Mouse (Mus musculus) cerebellum, adult 2 months (tissue): ENCODE results near the gene Pagr1b. TPM values are rescaled to one million over a fixed set of nuclear protein-coding genes. Genes with fewer than 3 reads are reported as not detected.

Experiments
- DNase-seq, 2 experiments: peaks; one replicate each; pipeline ENCODE4 v3.0.0; 2021
- H3K27ac ChIP-seq: fragments of 200-500 bp; 2 replicates; pipeline ENCODE4 v1.5.1; 2012; ENCODE audit warnings: low read length, control low read depth, inconsistent platforms; ENCODE audit not compliant: insufficient read depth
- H3K27me3 ChIP-seq: fragments of 200-500 bp; 2 replicates; pipeline ENCODE4 v1.6.1; 2012; ENCODE audit warnings: inconsistent platforms, mild to moderate bottlenecking, low read length, moderate library complexity; ENCODE audit not compliant: control insufficient read depth, insufficient read depth
- H3K4me1 ChIP-seq: fragments of 200-500 bp; 2 replicates; pipeline ENCODE4 v1.6.1; 2011; ENCODE audit warnings: low read length; ENCODE audit not compliant: control insufficient read depth, insufficient read depth
- H3K4me3 ChIP-seq: fragments of 200-500 bp; replicated peaks from 2 replicates; pipeline ENCODE3; 2011; ENCODE audit warnings: mild to moderate bottlenecking, low read depth, low read length, control low read depth; ENCODE audit not compliant: insufficient read depth
- CTCF ChIP-seq: fragments of 200-500 bp; IDR thresholded peaks from 2 replicates; pipeline ENCODE4 v1.5.1; 2011; ENCODE audit warnings: low read depth, mild to moderate bottlenecking, control low read depth, low read length, moderate library complexity, borderline replicate concordance; ENCODE audit not compliant: insufficient read depth
- POLR2A ChIP-seq: fragments of 200-500 bp; IDR thresholded peaks from 2 replicates; pipeline ENCODE4 v1.6.1; 2011; ENCODE audit warnings: low read length, control low read depth, borderline replicate concordance; ENCODE audit not compliant: insufficient read depth
- WGBS: fragments of 180-500 bp; shearing (Covaris S2); methylation state at CpG from one replicate; pipeline ENCODE4 v1.1.7; 2018; 5-methylcytosine and 5-hydroxymethylcytosine counted together
- polyA plus RNA-seq: library from polyadenylated mRNA; depleted of rRNA; stranded (reverse); fragments of >200 nt; gene quantifications from 2 replicates; pipeline ENCODE4 v1.2.3, GENCODE M21; 2012

Gene Pagr1b
- polyA plus RNA-seq, 1 experiment = 2.8 TPM

DNA sequence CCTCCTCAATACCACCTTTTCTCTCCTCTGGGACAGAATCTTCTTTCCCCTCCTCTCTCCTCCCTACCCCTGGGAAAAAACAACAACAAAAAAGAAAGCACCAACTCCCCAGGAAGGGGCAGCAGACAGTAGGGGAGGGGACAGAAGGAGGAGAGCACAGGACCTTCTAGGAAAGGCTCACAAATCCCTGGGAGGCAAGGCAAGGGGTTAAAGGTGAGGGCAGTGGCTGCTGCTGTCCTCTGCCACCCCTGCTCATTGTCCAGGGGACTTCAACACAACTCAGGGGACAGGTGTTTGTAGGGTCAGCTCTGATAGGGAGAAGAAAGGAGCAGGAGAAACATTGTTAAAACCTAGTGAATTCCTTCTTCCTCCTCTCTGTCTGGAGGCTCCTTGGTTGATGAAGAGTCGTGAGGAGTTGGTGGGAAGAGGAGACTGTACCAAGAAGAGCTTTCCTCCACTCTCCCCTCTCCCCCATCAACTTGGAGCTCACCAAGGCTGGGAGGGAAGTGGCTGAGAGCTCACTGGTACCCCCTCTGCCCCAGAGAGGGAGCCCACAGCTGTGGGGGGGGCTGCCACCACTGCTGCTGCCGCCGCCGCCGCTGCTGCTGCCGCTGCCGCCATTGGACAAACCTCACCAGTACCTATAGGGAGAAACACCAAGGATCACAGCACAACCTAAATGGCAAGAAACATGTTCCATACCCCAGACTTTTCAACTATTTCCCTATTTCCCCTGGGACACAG lies 6.4 kb upstream of the Pagr1b start:
- Histone ChIP-seq H3K4me3 (peak overlapping the region; percentile 31), H3K27me3 (no peaks in the 10 kb centered on the region), H3K4me1 (peaks cover 22% of the 10 kb centered on the region; the same call in 1 of the 2 replicates), H3K27ac (peak overlapping the region; percentile 65)
- DNase-seq = peak in 1 of 2 experiments; percentile 46
- TF ChIP-seq POLR2A (no peak), CTCF (no peak)
- WGBS = 41% methylated on average over 7 of the region's 7 CpGs

DNA sequence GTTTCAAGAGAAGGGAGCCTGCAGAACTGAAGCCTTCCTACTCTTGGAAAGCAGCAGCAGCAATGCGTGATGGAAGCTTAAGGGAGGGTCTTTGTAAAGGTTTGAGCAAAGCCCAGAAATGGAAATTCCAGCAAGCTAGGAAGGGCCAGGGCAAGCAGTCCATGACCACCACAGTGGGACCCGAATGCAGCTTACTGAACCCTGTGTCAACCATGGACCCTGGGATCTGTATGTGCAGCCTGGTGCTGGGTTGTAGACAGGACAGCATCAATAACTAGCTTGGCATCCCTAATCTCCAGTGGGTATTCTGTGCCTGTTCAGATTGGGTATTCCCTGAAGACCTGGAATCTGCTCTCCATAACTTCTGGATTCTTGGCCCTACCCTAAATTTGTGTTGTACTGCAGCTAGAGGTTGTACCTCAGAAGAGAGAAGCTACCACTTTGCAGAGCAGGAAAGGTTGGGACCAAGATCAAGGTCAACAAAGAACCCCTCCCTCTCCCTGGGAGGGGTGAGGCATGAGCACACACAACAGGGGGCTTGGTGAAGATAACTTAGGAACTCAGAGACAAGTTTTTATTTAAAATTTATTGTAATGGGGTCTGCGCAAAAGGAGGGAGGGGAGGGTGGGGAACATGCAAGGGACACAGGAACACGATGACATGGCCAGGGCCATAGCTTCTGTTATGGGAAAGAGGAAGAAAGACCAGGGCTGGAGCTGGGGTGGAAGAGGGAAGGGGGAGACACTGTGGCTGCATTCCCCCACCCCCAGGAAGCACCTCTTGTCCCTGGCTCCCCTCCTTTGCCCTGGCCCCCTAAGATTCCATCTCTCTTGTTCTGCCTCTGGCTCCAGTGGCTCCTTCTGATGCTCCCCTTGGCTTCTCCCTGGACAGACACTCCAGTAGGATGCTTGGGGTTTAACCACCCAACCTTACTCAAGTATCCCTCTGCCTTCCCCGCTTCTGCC lies 5.6 kb upstream of the Pagr1b start:
- peak overlapping the region; percentile 91 for H3K27ac ChIP-seq
- WGBS = 33% methylated on average over 5 of the region's 5 CpGs
- peaks cover 22% of the 10 kb centered on the region; the same call in 1 of the 2 replicates for H3K4me1 ChIP-seq
- TF ChIP-seq POLR2A (0 out of 2 replicates have a peak, but pooled peaks have one; percentile 16), CTCF (no peak)
- no peaks in the 10 kb centered on the region for H3K27me3 ChIP-seq
- H3K4me3 ChIP-seq = peak overlapping the region; percentile 80
- DNase-seq = peak in 1 of 2 experiments; percentile 22

DNA sequence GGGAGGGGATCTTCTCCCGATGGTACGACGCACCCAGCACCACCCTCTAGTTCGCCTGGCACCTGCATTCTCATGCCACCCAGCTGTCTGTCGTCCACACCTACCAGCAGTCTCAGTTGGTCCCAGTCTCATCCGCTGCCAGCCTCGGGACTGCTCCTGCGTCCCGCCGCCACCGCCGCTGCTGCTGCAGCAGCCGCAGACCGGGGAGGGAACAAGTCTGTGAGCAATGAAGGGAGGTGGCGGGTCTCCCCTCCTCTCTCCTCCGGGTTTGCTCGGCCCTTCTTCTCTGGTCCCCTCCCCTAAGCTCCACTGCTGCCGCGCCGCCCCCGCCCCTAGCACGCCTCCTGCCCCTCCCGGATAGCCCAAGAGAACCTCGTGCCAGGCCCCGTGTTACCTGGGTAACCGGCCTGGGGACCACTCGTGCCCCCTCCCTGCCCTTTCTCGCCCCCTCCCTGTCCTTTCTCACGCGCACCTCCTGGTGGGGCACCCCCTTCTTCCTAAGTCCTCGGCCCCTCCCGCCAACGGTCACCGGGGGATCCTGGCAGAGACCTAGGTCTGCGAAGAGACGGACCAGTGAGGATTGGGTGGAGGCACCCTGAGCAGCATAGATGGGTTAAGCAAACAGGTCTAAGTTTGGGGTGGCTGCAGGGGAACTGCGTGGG lies 4.7 kb upstream of the Pagr1b start, which contains the start of the genes Gm42742 and Prrt2:
Gm42742 (minus strand) TSS at position 197 of the 662 bp plus-strand sequence.
Prrt2 (minus strand) TSS at position 311 of the 662 bp plus-strand sequence.
- Histone ChIP-seq H3K27me3 (no peaks in the 10 kb centered on the region), H3K27ac (peak within 1 kb of the TSS; percentile 91), H3K4me3 (peak within 1 kb of the TSS; percentile 80), H3K4me1 (peaks cover 22% of the 10 kb centered on the region; the same call in 1 of the 2 replicates)
- WGBS = under 1% methylated on average over 37 of the region's 37 CpGs
- DNase-seq = peak; percentile 78 to 81
- TF ChIP-seq CTCF = no peak
- TF ChIP-seq POLR2A = peak; percentile 39; the same call in 1 of the 2 replicates

- DNase-seq = peak in 1 of 2 experiments; percentile 64
- TF ChIP-seq POLR2A (peak; percentile 5; the same call in 1 of the 2 replicates), CTCF (no peak)
- Histone ChIP-seq H3K27ac (peak overlapping the region; percentile 91), H3K4me3 (peak overlapping the region; percentile 80), H3K27me3 (no peaks in the 10 kb centered on the region), H3K4me1 (peaks cover 26% of the 10 kb centered on the region; the same call in 1 of the 2 replicates)
- 1% methylated on average over 5 of the region's 5 CpGs for WGBS
Measured at GRCm38 (mm10) chr7:127020491-127020890, 4.2 kb upstream of the Pagr1b start.

DNA sequence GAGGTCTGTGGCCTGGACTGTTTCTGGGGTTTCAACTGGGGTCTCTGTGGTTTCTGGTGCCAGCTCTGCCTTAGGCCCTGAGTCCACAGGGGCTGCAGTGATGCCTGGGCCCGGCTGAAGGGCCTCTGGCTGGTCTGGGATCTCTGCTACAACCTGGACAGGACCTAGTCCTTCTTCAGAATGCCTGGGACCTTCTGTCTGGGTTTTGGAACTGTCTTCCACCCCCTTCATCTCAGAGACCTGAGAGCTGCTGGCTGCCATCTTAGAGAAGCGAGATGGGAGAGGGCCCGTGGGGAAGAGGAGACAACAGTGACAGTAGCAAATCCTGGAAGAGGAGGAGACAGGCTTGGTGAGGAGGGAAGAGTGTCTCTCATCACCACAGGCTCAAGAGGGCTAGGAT lies 3.7 kb upstream of the Pagr1b start:
- 6% methylated on average over 3 of the region's 3 CpGs for WGBS
- peak; percentile 64 to 68 for DNase-seq
- TF ChIP-seq POLR2A (0 out of 2 replicates have a peak, but pooled peaks have one; percentile 14), CTCF (no peak)
- H3K27ac ChIP-seq = peak overlapping the region; percentile 91
- peaks cover 31% of the 10 kb centered on the region for H3K4me1 ChIP-seq
- no peaks in the 10 kb centered on the region for H3K27me3 ChIP-seq
- peak overlapping the region; percentile 80 for H3K4me3 ChIP-seq

GRCm38 (mm10) chr7:127019306-127019960 lies 3.1 kb upstream of the Pagr1b start:
- H3K4me3 ChIP-seq = peak overlapping the region; percentile 80
- no peaks in the 10 kb centered on the region for H3K27me3 ChIP-seq
- H3K4me1 ChIP-seq = peaks cover 33% of the 10 kb centered on the region
- peak overlapping the region; percentile 91 for H3K27ac ChIP-seq
- no peak for TF ChIP-seq POLR2A
- no peak for TF ChIP-seq CTCF
- no peak for DNase-seq
- 8% methylated on average over 14 of the region's 14 CpGs for WGBS
